Mouse (Mus musculus) MEL (cell line): ENCODE measurements around the gene 2200002D01Rik.

Source experiments
- CHD1 ChIP-seq: IDR thresholded peaks from 2 replicates; pipeline ENCODE4 v1.6.1; 2012; ENCODE audit warnings: low read depth, mild to moderate bottlenecking, inconsistent platforms, low read length, improper control_type of control experiment
- CTCF ChIP-seq, 3 experiments: IDR thresholded peaks in 2 of 3; conservative IDR thresholded peaks in 1 of 3; 2 replicates each; pipeline ENCODE4 v1.5.1; 2011 to 2012; ENCODE audit warnings: low read length in 3 of 3, low read depth in 2 of 3, mild to moderate bottlenecking in 2 of 3, improper control_type of control experiment in 1 of 3, inconsistent platforms in 1 of 3, mixed read lengths in 1 of 3, moderate library complexity in 1 of 3; ENCODE audit not compliant: control insufficient read depth in 1 of 3, insufficient read depth in 1 of 3, poor library complexity in 1 of 3, severe bottlenecking in 1 of 3

GRCm38 (mm10) chr7:29247706-29248105 lies 560 bp downstream of the 2200002D01Rik start:
- TF ChIP-seq CTCF (IDR thresholded peaks at IDR 0.05 in 2 of 3, conservative IDR thresholded peaks at IDR 0.05 in 1 of 3; ENCODE audit: control insufficient read depth in 1 of 3, insufficient read depth in 1 of 3, low read depth in 2 of 3, low read length in 3 of 3, poor library complexity in 1 of 3, severe bottlenecking in 1 of 3) (no peak), CHD1 (no peak)
